In genomic region chr15:96543181-96543828, GRCm38 (mm10) we compare ENCODE assay signal across 7 mouse cellular contexts.
DNase-seq lines count a peak whose midpoint lies in the region; ATAC-seq and TF ChIP-seq lines count a peak whose summit lies in the region.

No protein-coding gene starts in this region.

- H3K4me1 ChIP-seq in E14TG2a.4 (replicated peaks; ENCODE audit: low read depth, low read length) = peaks cover 13% of the 10 kb centered on the region
- peaks cover 5% of the 10 kb centered on the region; the same call in 1 of the 2 replicates for H3K4me1 ChIP-seq in heart, embryonic 16.5 days (ENCODE audit: control insufficient read depth, insufficient read depth, low read length)

- H3K27me3 ChIP-seq in E14TG2a.4 (ENCODE audit: insufficient read depth, low read length) = peaks cover 10% of the 10 kb centered on the region
- no peaks in the 10 kb centered on the region for H3K27me3 ChIP-seq in heart, embryonic 16.5 days (ENCODE audit: control insufficient read depth, insufficient read depth, low read length)

- H3K9me3 ChIP-seq in E14TG2a.4 (ENCODE audit: low read length) = no peaks in the 10 kb centered on the region
- H3K9me3 ChIP-seq in heart, embryonic 16.5 days (replicated peaks; ENCODE audit: control insufficient read depth, low read length) = no peaks in the 10 kb centered on the region

- no peaks in the 10 kb centered on the region for H3K79me2 ChIP-seq in macrophage (ENCODE audit: inconsistent target)

- peak; percentile 73 for DNase-seq in ZHBTc4 (ENCODE audit: low read depth, low spot score)
- peak; percentile 88 for DNase-seq in embryo, embryonic 11 days
- peak; percentile 63 for DNase-seq in kidney, postnatal 25 days
- peak; percentile 69 for DNase-seq in right cerebral cortex, postnatal 14 days

- peak overlapping the region; percentile 55 for H3K27ac ChIP-seq in heart, embryonic 16.5 days (ENCODE audit: low read length)
- H3K27ac ChIP-seq in macrophage = no peak overlapping the region

- H3K36me3 ChIP-seq in E14TG2a.4 (ENCODE audit: insufficient read depth, low read length) (no peaks in the 10 kb centered on the region), macrophage (ENCODE audit: inconsistent target) (no peaks in the 10 kb centered on the region)
- no peaks in the 10 kb centered on the region for H3K36me3 ChIP-seq in heart, embryonic 16.5 days (ENCODE audit: control insufficient read depth, insufficient read depth)

- no peak overlapping the region for H3K4me3 ChIP-seq in E14TG2a.4 (replicated peaks; ENCODE audit: low read length)
- H3K4me3 ChIP-seq in heart, embryonic 16.5 days (ENCODE audit: low read length) = peak overlapping the region; percentile 63
- peak overlapping the region; percentile 33 for H3K4me3 ChIP-seq in macrophage (ENCODE audit: inconsistent target)

- H3K9ac ChIP-seq in heart, embryonic 16.5 days (ENCODE audit: low read length) = peak overlapping the region; percentile 71

- peak; percentile 75 for ATAC-seq in heart, embryonic 16.5 days (replicated peaks; ENCODE audit: extremely low read depth, insufficient read depth, low FRiP score)

- WGBS in heart, embryonic 16.5 days = 2% methylated on average over 24 of the region's 24 CpGs
- WGBS in macrophage (ENCODE audit: missing documents) = 2% methylated on average over 21 of the region's 24 CpGs

- peak overlapping the region; percentile 92 for H3K4me2 ChIP-seq in heart, embryonic 16.5 days (ENCODE audit: low read depth, low read length)

- peak; percentile 80 for TF ChIP-seq CTCF in E14TG2a.4 (conservative IDR thresholded peaks at IDR 0.05; ENCODE audit: low read length)
